Mouse (Mus musculus): ENCODE data around the gene Pias4. TPM values are rescaled to one million over a fixed set of nuclear protein-coding genes. Genes with fewer than 3 reads are reported as not detected.
A peak's percentile ranks its signal among the peaks of the same experiment; 100 is the strongest.

Gene Pias4
- polyA plus RNA-seq, 1 experiment from 2014 or later: 62.2 TPM

DNA sequence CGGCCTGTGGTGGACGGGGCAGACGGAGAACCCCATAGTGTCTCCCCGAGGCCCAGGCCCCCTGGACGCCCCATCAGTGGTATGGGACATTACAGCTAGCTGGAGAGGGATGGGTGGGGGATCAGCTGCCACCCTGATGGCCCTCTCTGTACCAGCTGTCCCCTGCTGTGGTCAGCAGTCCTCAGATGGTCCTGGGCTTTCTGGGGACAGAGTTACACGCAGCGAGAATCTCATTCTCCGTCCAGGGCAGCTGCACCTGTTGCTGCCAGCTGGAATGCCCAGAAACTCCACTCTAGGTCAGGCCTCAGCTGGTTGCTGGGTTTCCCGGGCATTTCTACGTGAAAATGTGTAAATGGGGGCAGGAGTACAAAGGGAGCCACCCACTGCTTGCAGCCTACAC, 48.1 kb downstream of the Pias4 start:
- H3K4me1 ChIP-seq: no peaks in the 10 kb centered on the region
- no peaks in the 10 kb centered on the region for H3K9me3 ChIP-seq
- no peaks in the 10 kb centered on the region for H3K27me3 ChIP-seq (replicated peaks; ENCODE audit: low read depth, poor library complexity, severe bottlenecking)
- no peak overlapping the region for H3K27ac ChIP-seq (replicated peaks)
- WGBS: 94% methylated on average over 10 of the region's 10 CpGs
- H3K36me3 ChIP-seq (replicated peaks): peaks cover 99% of the 10 kb centered on the region
- H3K4me3 ChIP-seq: no peak overlapping the region
- no peak for DNase-seq (ENCODE audit: low spot score)

DNA sequence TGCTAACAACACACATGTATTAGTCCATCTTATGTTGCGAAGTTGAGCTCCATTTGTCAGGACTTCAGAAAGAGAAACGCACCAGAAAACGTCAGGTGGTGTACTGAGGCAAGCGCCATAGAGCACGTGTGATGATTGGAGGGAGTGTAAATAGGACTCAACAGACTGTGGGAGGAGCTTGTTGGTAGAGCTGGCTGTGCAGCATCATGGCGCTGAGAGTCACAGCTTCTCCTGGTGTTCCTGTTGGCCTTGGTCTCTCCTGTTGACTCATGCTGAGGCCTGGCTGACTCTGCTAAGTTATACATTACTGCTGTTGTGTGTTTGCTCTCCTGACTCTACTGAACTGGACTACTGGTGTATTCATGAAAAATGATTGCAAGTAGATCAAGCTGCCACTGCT, 54.8 kb downstream of the Pias4 start:
- Histone ChIP-seq H3K9me3 (no peaks in the 10 kb centered on the region), H3K4me3 (no peak overlapping the region), H3K36me3 (replicated peaks) (peaks cover 99% of the 10 kb centered on the region), H3K4me1 (0 out of 2 replicates have a peak, but pooled peaks cover 5% of the 10 kb centered on the region), H3K27ac (replicated peaks) (no peak overlapping the region), H3K27me3 (replicated peaks; ENCODE audit: low read depth, poor library complexity, severe bottlenecking) (no peaks in the 10 kb centered on the region)
- no peak for DNase-seq (ENCODE audit: low spot score)
- WGBS: 91% methylated on average over 6 of the region's 6 CpGs

DNA sequence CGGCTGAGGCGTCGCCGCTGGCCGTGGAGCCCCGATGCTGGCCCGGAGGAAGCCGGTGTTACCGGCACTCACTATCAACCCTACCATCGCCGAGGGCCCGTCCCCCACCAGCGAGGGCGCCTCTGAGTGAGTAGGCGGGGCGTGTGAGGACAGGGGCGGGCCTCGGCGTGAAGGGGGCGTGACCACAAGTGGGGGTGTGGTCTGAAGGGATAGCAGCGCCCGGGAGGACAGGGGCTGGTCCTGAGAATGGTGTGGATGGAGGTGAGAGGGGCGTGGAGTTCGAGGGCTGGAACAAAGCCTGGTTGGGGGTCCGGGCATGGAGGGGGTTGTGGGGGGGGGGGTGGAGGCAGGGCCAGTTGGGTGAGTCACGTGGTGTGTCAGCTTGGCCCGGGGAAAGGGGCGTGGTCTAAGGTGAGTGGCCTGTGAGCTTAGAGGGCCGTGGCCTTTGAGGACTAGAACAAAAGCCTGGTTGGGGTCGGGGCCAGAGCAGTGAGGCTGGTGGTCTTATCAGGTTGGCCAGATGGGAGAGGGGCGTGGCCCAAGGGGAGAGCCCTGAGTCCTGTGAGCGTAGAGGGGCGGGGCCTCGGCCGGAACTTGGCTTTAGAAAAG, 61.5 kb downstream of the Pias4 start:
- whole genome bisulfite sequencing: under 1% methylated on average over 35 of the region's 35 CpGs
- H3K27ac ChIP-seq (replicated peaks): peak overlapping the region; percentile 99

DNA sequence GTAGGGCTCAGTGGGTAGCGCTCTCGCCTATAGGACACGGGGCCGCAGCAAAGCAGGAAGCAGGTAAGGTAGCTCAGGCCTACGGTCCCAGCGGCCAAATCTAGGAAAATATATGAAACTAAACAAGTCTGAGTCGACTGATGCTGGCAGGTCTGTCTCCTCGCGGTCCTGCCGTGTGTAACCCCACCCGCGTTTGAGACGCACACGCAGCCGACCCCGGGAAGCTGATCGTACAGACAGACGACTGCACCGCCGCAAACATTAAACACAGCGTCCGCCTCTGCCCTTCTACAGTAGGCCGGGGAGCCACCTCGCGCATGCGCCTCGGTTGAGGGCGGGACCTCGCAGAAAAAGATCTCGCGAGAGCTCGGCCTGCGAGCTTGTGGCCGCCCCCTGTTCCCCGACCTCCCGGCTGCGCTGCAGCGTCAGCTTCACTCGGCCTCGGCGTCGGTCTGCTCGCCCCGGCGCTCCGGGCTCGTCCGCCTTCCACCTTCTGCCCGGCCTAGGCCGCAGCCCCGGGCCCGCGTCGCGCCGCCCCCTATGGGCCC, 62.1 kb downstream of the Pias4 start, which contains the start of gene Map2k2:
Map2k2 (plus strand) TSS at position 351 of the 548 bp plus-strand sequence.
- Histone ChIP-seq H3K9me3 (no peaks in the 10 kb centered on the region), H3K4me1 (peaks cover 30% of the 10 kb centered on the region), H3K27me3 (replicated peaks; ENCODE audit: low read depth, poor library complexity, severe bottlenecking) (no peaks in the 10 kb centered on the region), H3K4me3 (peak within 1 kb of the TSS; percentile 95), H3K36me3 (replicated peaks) (peaks cover 33% of the 10 kb centered on the region), H3K27ac (replicated peaks) (peak within 1 kb of the TSS; percentile 99)
- under 1% methylated on average over 56 of the region's 56 CpGs for WGBS
- DNase-seq (ENCODE audit: low spot score): peak; percentile 97

More for the DNA sequence above, 61.5 kb downstream of the Pias4 start:
- H3K4me1 ChIP-seq: peaks cover 30% of the 10 kb centered on the region
- DNase-seq (ENCODE audit: low spot score): peak; percentile 94
- H3K4me3 ChIP-seq: peak overlapping the region; percentile 95
- H3K27me3 ChIP-seq (replicated peaks; ENCODE audit: low read depth, poor library complexity, severe bottlenecking): no peaks in the 10 kb centered on the region
- no peaks in the 10 kb centered on the region for H3K9me3 ChIP-seq
- peaks cover 39% of the 10 kb centered on the region for H3K36me3 ChIP-seq (replicated peaks)

Small RNAs within 50 kb of the gene (microRNA-seq; reads per million reads assigned to microRNA genes)
- gene Mir5615-1 (not detected), gene Mir5615-2 (not detected)

Other genes with a start within 250 kb of the Pias4 start
- 82.7 and 83.1 TPM in 2 replicates for gene Lmnb2, start 249.7 kb downstream of the Pias4 start, polyA plus RNA-seq (2016; fragmentation: Nextera tagmentation; extraction: Ambion mirVana)
- 6.5 and 6.8 TPM in 2 replicates for gene Gadd45b, start 237.8 kb downstream of the Pias4 start, polyA plus RNA-seq (2016; fragmentation: Nextera tagmentation; extraction: Ambion mirVana)
- gene Gng7, start 153.0 kb downstream of the Pias4 start, polyA plus RNA-seq (2016; fragmentation: Nextera tagmentation; extraction: Ambion mirVana): 6.5 and 6.7 TPM in 2 replicates
- 1.4 and 1.9 TPM in 2 replicates for gene Diras1, start 142.3 kb downstream of the Pias4 start, polyA plus RNA-seq (2016; fragmentation: Nextera tagmentation; extraction: Ambion mirVana)
- gene Slc39a3, start 130.5 kb downstream of the Pias4 start, polyA plus RNA-seq (2016; fragmentation: Nextera tagmentation; extraction: Ambion mirVana): 14.0 and 16.9 TPM in 2 replicates
- 289 and 290 TPM in 2 replicates for gene Sgta, start 107.7 kb downstream of the Pias4 start, polyA plus RNA-seq (2016; fragmentation: Nextera tagmentation; extraction: Ambion mirVana)
- 102 and 109 TPM in 2 replicates for gene Thop1, start 97.9 kb downstream of the Pias4 start, polyA plus RNA-seq (2016; fragmentation: Nextera tagmentation; extraction: Ambion mirVana)
- gene Creb3l3, start 69.0 kb downstream of the Pias4 start, polyA plus RNA-seq (2016; fragmentation: Nextera tagmentation; extraction: Ambion mirVana): 0.60 TPM in 1 of 2 replicates, not detected in the other
- 222 and 225 TPM in 2 replicates for gene Map2k2, start 62.0 kb downstream of the Pias4 start, polyA plus RNA-seq (2016; fragmentation: Nextera tagmentation; extraction: Ambion mirVana)
- gene Zbtb7a, start 32.7 kb downstream of the Pias4 start, polyA plus RNA-seq (2016; fragmentation: Nextera tagmentation; extraction: Ambion mirVana): 10.4 and 11.7 TPM in 2 replicates
- 564 and 572 TPM in 2 replicates for gene Eef2, start 8.7 kb upstream of the Pias4 start, polyA plus RNA-seq (2016; fragmentation: Nextera tagmentation; extraction: Ambion mirVana)
- gene Dapk3, start 15.1 kb upstream of the Pias4 start, polyA plus RNA-seq (2016; fragmentation: Nextera tagmentation; extraction: Ambion mirVana): 51.5 and 53.2 TPM in 2 replicates
- not detected in 2 replicates for gene 4930442H23Rik, start 15.9 kb upstream of the Pias4 start, polyA plus RNA-seq (2016; fragmentation: Nextera tagmentation; extraction: Ambion mirVana)
- not detected in 2 replicates for gene Nmrk2, start 34.1 kb upstream of the Pias4 start, polyA plus RNA-seq (2016; fragmentation: Nextera tagmentation; extraction: Ambion mirVana)
- gene Atcay, start 62.9 kb upstream of the Pias4 start, polyA plus RNA-seq (2016; fragmentation: Nextera tagmentation; extraction: Ambion mirVana): 2.5 and 3.6 TPM in 2 replicates
- 3.5 and 4.6 TPM in 2 replicates for gene Zfr2, start 65.2 kb upstream of the Pias4 start, polyA plus RNA-seq (2016; fragmentation: Nextera tagmentation; extraction: Ambion mirVana)
- gene Matk, start 85.0 kb upstream of the Pias4 start, polyA plus RNA-seq (2016; fragmentation: Nextera tagmentation; extraction: Ambion mirVana): 3.6 and 3.7 TPM in 2 replicates
- gene Mrpl54, start 99.0 kb upstream of the Pias4 start, polyA plus RNA-seq (2016; fragmentation: Nextera tagmentation; extraction: Ambion mirVana): 223 and 237 TPM in 2 replicates
- 57.2 and 57.5 TPM in 2 replicates for gene Apba3, start 99.0 kb upstream of the Pias4 start, polyA plus RNA-seq (2016; fragmentation: Nextera tagmentation; extraction: Ambion mirVana)
- 8.9 and 9.0 TPM in 2 replicates for gene Tjp3, start 123.7 kb upstream of the Pias4 start, polyA plus RNA-seq (2016; fragmentation: Nextera tagmentation; extraction: Ambion mirVana)
- 72.2 and 72.4 TPM in 2 replicates for gene Pip5k1c, start 125.0 kb upstream of the Pias4 start, polyA plus RNA-seq (2016; fragmentation: Nextera tagmentation; extraction: Ambion mirVana)
- 52.3 and 54.3 TPM in 2 replicates for gene Cactin, start 153.2 kb upstream of the Pias4 start, polyA plus RNA-seq (2016; fragmentation: Nextera tagmentation; extraction: Ambion mirVana)
- gene Tbxa2r, start 160.8 kb upstream of the Pias4 start, polyA plus RNA-seq (2016; fragmentation: Nextera tagmentation; extraction: Ambion mirVana): 3.1 and 3.6 TPM in 2 replicates
- gene Gipc3, start 175.3 kb upstream of the Pias4 start, polyA plus RNA-seq (2016; fragmentation: Nextera tagmentation; extraction: Ambion mirVana): not detected in 2 replicates
- 114 and 122 TPM in 2 replicates for gene Hmg20b, start 182.6 kb upstream of the Pias4 start, polyA plus RNA-seq (2016; fragmentation: Nextera tagmentation; extraction: Ambion mirVana)
- gene Mfsd12, start 189.6 kb upstream of the Pias4 start, polyA plus RNA-seq (2016; fragmentation: Nextera tagmentation; extraction: Ambion mirVana): 7.8 and 8.3 TPM in 2 replicates
- 0.47 and 0.76 TPM in 2 replicates for gene 4930404N11Rik, start 197.9 kb upstream of the Pias4 start, polyA plus RNA-seq (2016; fragmentation: Nextera tagmentation; extraction: Ambion mirVana)
- gene Fzr1, start 210.6 kb upstream of the Pias4 start, polyA plus RNA-seq (2016; fragmentation: Nextera tagmentation; extraction: Ambion mirVana): 134 and 142 TPM in 2 replicates
- gene Dohh, start 216.5 kb upstream of the Pias4 start, polyA plus RNA-seq (2016; fragmentation: Nextera tagmentation; extraction: Ambion mirVana): 105 and 109 TPM in 2 replicates
- gene Gm48551, start 216.5 kb upstream of the Pias4 start, polyA plus RNA-seq (2016; fragmentation: Nextera tagmentation; extraction: Ambion mirVana): 2.7 TPM in 2 replicates
- 1.8 and 3.1 TPM in 2 replicates for gene Gm48552, start 221.1 kb upstream of the Pias4 start, polyA plus RNA-seq (2016; fragmentation: Nextera tagmentation; extraction: Ambion mirVana)
- 2.0 and 2.8 TPM in 2 replicates for gene Smim24, start 225.1 kb upstream of the Pias4 start, polyA plus RNA-seq (2016; fragmentation: Nextera tagmentation; extraction: Ambion mirVana)

Data from embryonic facial prominence, embryonic 10.5 days (tissue).